Mouse (Mus musculus): ENCODE results near the gene Dclk2. TPM values are rescaled to one million over a fixed set of nuclear protein-coding genes. Genes with fewer than 3 reads are reported as not detected.

The Dclk2 gene
- polyA plus RNA-seq, 1 experiment = 0.80 TPM

DNA sequence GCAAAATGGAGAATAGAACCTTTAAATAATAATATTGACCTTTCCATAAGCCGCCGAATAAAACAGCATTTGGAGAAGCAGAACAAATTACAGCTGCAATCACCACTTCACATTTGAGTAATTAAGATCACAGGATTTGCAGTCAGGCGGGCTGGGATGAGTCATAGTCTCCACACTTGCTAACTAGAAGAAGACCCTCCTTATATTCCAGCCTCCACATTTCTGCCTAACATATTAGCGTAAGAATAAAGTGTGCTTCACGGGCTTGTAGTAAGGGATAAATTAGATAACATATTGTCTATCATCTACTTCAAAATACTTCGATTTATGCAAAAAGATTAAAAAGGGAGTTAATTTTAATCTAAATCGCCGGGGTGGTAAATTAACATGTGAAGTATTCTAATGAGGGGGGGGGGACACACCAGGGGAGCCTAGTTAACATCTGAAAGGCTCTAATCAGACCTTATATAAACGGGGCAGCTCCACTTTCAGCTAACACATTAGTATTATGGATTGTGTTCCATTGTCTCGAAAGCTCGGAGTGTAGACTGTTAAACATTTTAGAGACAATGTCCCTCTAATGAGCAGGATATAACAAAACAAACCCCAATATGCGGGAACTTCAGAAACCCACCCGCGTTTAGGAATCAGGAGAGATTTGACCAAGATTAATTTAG is 87.9 kb downstream of the Dclk2 start:
- H3K79me3 ChIP-seq (ENCODE audit: low read depth) = no peaks in the 10 kb centered on the region
- H3K36me3 ChIP-seq (ENCODE audit: control insufficient read depth, insufficient read depth) = no peaks in the 10 kb centered on the region
- no peak overlapping the region for H3ac ChIP-seq (ENCODE audit: control insufficient read depth, insufficient read length, low read depth)
- H3K27me3 ChIP-seq (ENCODE audit: control insufficient read depth, insufficient read depth, insufficient read length) = no peaks in the 10 kb centered on the region
- H3K4me3 ChIP-seq (ENCODE audit: insufficient read depth, poor library complexity, severe bottlenecking) = no peak overlapping the region
- no peaks in the 10 kb centered on the region for H3K79me2 ChIP-seq (ENCODE audit: control insufficient read depth, insufficient read depth)
- TF ChIP-seq USF1 (IDR thresholded peaks at IDR 0.05; ENCODE audit: low read depth) (no peak), MAX (IDR thresholded peaks at IDR 0.05) (no peak), FOSL1 (IDR thresholded peaks at IDR 0.05; ENCODE audit: insufficient read depth, low read length, poor library complexity, severe bottlenecking) (no peak), CTCF (IDR thresholded peaks at IDR 0.05; ENCODE audit: control insufficient read depth, insufficient read depth, insufficient read length) (no peak), CEBPB (IDR thresholded peaks at IDR 0.05; ENCODE audit: low read depth) (no peak), MYOD1 (IDR thresholded peaks at IDR 0.05; ENCODE audit: control insufficient read depth, insufficient read length, low read depth) (no peak), MYOG (IDR thresholded peaks at IDR 0.05; ENCODE audit: control insufficient read depth, extremely low read depth, insufficient read length) (no peak)

DNA sequence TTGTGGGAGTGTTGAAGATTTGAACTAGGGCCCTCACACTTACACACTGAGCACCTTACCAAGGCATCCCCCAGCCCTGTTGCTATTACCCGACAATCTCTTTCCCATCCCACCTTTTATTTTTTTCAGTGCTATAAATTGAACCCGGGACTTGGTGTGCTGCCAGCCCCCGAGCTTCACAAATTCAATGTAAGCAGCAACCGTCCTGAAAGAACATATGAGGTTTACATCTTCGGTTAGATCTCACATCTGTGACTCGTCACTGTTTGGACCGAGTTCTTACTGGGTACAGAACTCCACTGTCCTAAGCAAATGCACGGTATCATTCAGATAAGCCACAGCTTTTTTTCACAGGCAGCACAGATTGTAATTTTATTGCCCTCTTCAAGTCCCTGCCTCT is 88.5 kb downstream of the Dclk2 start:
- H3K79me2 ChIP-seq (ENCODE audit: control insufficient read depth, insufficient read depth) = no peaks in the 10 kb centered on the region
- H3K27me3 ChIP-seq (ENCODE audit: control insufficient read depth, insufficient read depth, insufficient read length) = no peaks in the 10 kb centered on the region
- no peaks in the 10 kb centered on the region for H3K36me3 ChIP-seq (ENCODE audit: control insufficient read depth, insufficient read depth)
- H3K79me3 ChIP-seq (ENCODE audit: low read depth) = no peaks in the 10 kb centered on the region
- H3K4me3 ChIP-seq (ENCODE audit: insufficient read depth, poor library complexity, severe bottlenecking) = no peak overlapping the region
- no peak overlapping the region for H3ac ChIP-seq (ENCODE audit: control insufficient read depth, insufficient read length, low read depth)
- TF ChIP-seq MYOD1 (IDR thresholded peaks at IDR 0.05; ENCODE audit: control insufficient read depth, insufficient read length, low read depth) (no peak), CEBPB (IDR thresholded peaks at IDR 0.05; ENCODE audit: low read depth) (no peak)

DNA sequence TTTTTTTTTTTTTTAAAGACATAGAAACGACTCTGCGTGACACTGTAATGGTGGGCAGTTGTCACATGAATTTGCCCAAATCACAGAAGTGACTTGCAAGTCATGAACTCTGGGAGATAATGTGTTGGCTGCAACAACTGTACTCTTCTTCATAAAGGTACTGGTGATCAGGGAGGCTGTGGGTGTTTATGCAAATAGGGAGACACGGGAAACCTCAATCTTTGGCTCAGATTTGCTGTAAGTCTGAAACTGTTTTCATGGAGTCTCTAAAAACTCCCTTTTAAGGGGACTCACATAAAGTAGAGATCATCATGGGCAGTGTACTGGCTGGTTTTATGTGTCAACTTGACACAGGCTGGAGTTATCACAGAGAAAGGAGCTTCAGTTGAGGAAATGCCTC is 93.1 kb downstream of the Dclk2 start:
- H3K4me3 ChIP-seq (ENCODE audit: insufficient read depth, poor library complexity, severe bottlenecking) = no peak overlapping the region
- no peak for TF ChIP-seq USF1 (IDR thresholded peaks at IDR 0.05; ENCODE audit: low read depth)
- no peak for TF ChIP-seq MAX (IDR thresholded peaks at IDR 0.05)
- TF ChIP-seq CTCF (IDR thresholded peaks at IDR 0.05; ENCODE audit: control insufficient read depth, insufficient read depth, insufficient read length) = no peak
- TF ChIP-seq FOSL1 (IDR thresholded peaks at IDR 0.05; ENCODE audit: insufficient read depth, low read length, poor library complexity, severe bottlenecking) = no peak
- no peak for TF ChIP-seq MYOG (IDR thresholded peaks at IDR 0.05; ENCODE audit: control insufficient read depth, extremely low read depth, insufficient read length)
- no peak for TF ChIP-seq MYOD1 (IDR thresholded peaks at IDR 0.05; ENCODE audit: control insufficient read depth, insufficient read length, low read depth)
- TF ChIP-seq CEBPB (IDR thresholded peaks at IDR 0.05; ENCODE audit: low read depth) = no peak
- no peaks in the 10 kb centered on the region for H3K79me2 ChIP-seq (ENCODE audit: control insufficient read depth, insufficient read depth)
- no peaks in the 10 kb centered on the region for H3K27me3 ChIP-seq (ENCODE audit: control insufficient read depth, insufficient read depth, insufficient read length)
- H3ac ChIP-seq (ENCODE audit: control insufficient read depth, insufficient read length, low read depth) = no peak overlapping the region
- H3K79me3 ChIP-seq (ENCODE audit: low read depth) = no peaks in the 10 kb centered on the region
- no peaks in the 10 kb centered on the region for H3K36me3 ChIP-seq (ENCODE audit: control insufficient read depth, insufficient read depth)

DNA sequence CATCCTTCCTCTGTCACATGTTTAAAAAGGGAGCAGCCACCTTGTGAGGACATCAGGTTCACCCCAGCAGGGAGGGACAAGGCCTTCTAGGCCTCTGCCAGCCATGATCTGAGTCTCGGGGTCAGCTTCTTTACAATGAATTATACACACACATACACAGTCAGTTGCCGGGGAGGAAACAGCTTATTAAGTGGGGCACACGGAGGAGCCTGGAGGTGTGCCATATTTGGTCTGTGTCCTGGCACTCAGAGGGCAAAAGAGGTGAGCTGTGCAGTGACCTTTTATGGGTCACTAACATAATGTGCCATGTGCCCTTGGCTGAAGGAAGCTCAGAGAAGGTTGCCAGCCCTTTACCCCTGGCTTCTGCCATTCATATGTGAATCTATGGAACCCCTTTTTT is 99.3 kb downstream of the Dclk2 start:
- TF ChIP-seq MAX (IDR thresholded peaks at IDR 0.05) (no peak), MYOD1 (IDR thresholded peaks at IDR 0.05; ENCODE audit: control insufficient read depth, insufficient read length, low read depth) (no peak), CEBPB (IDR thresholded peaks at IDR 0.05; ENCODE audit: low read depth) (no peak), USF1 (IDR thresholded peaks at IDR 0.05; ENCODE audit: low read depth) (no peak), CTCF (IDR thresholded peaks at IDR 0.05; ENCODE audit: control insufficient read depth, insufficient read depth, insufficient read length) (no peak), MYOG (IDR thresholded peaks at IDR 0.05; ENCODE audit: control insufficient read depth, extremely low read depth, insufficient read length) (no peak), FOSL1 (IDR thresholded peaks at IDR 0.05; ENCODE audit: insufficient read depth, low read length, poor library complexity, severe bottlenecking) (no peak)
- Histone ChIP-seq H3K4me3 (ENCODE audit: insufficient read depth, poor library complexity, severe bottlenecking) (no peak overlapping the region), H3K79me3 (ENCODE audit: low read depth) (no peaks in the 10 kb centered on the region), H3ac (ENCODE audit: control insufficient read depth, insufficient read length, low read depth) (no peak overlapping the region), H3K79me2 (ENCODE audit: control insufficient read depth, insufficient read depth) (no peaks in the 10 kb centered on the region), H3K27me3 (ENCODE audit: control insufficient read depth, insufficient read depth, insufficient read length) (no peaks in the 10 kb centered on the region), H3K36me3 (ENCODE audit: control insufficient read depth, insufficient read depth) (no peaks in the 10 kb centered on the region)

- Histone ChIP-seq H3K79me2 (ENCODE audit: control insufficient read depth, insufficient read depth) (no peaks in the 10 kb centered on the region), H3K27me3 (ENCODE audit: control insufficient read depth, insufficient read depth, insufficient read length) (no peaks in the 10 kb centered on the region), H3K4me3 (ENCODE audit: insufficient read depth, poor library complexity, severe bottlenecking) (no peak overlapping the region), H3K79me3 (ENCODE audit: low read depth) (no peaks in the 10 kb centered on the region), H3ac (ENCODE audit: control insufficient read depth, insufficient read length, low read depth) (no peak overlapping the region), H3K36me3 (ENCODE audit: control insufficient read depth, insufficient read depth) (no peaks in the 10 kb centered on the region)
- TF ChIP-seq CEBPB (IDR thresholded peaks at IDR 0.05; ENCODE audit: low read depth) (no peak), USF1 (IDR thresholded peaks at IDR 0.05; ENCODE audit: low read depth) (no peak), MYOD1 (IDR thresholded peaks at IDR 0.05; ENCODE audit: control insufficient read depth, insufficient read length, low read depth) (no peak), MAX (IDR thresholded peaks at IDR 0.05) (no peak), MYOG (IDR thresholded peaks at IDR 0.05; ENCODE audit: control insufficient read depth, extremely low read depth, insufficient read length) (no peak), FOSL1 (IDR thresholded peaks at IDR 0.05; ENCODE audit: insufficient read depth, low read length, poor library complexity, severe bottlenecking) (no peak), CTCF (IDR thresholded peaks at IDR 0.05; ENCODE audit: control insufficient read depth, insufficient read depth, insufficient read length) (no peak)
Observed at GRCm38 (mm10) chr3:86820344-86820743, 100.3 kb downstream of the Dclk2 start.

DNA sequence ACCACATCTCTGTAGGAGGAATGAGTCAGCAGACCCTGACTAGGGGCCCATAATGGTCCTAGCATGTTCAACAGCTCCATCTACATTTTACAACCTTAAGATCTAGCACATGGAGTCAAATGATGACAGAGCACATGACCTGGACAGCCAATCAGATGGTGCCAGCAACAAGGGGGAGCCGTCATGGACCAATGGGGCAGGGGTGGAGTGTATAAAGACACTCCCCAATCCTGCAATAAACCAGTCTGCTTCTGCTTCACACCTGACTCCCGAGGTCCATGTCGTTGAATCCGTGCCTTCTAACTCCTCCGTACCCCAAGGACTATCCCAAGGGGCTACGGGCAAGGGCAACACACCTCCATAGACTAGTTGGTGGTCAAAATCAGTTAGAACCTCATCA is 101.3 kb downstream of the Dclk2 start:
- H3K79me3 ChIP-seq (ENCODE audit: low read depth) = no peaks in the 10 kb centered on the region
- TF ChIP-seq CEBPB (IDR thresholded peaks at IDR 0.05; ENCODE audit: low read depth) = no peak
- TF ChIP-seq USF1 (IDR thresholded peaks at IDR 0.05; ENCODE audit: low read depth) = peak; percentile 30
- no peak overlapping the region for H3ac ChIP-seq (ENCODE audit: control insufficient read depth, insufficient read length, low read depth)
- H3K36me3 ChIP-seq (ENCODE audit: control insufficient read depth, insufficient read depth) = no peaks in the 10 kb centered on the region
- H3K4me3 ChIP-seq (ENCODE audit: insufficient read depth, poor library complexity, severe bottlenecking) = no peak overlapping the region
- H3K27me3 ChIP-seq (ENCODE audit: control insufficient read depth, insufficient read depth, insufficient read length) = no peaks in the 10 kb centered on the region
- no peaks in the 10 kb centered on the region for H3K79me2 ChIP-seq (ENCODE audit: control insufficient read depth, insufficient read depth)

Data from C2C12 (cell line).